Mouse (Mus musculus): ENCODE measurements around the gene Pou3f4.

- no peak for TF ChIP-seq CTCF (IDR thresholded peaks at IDR 0.05; ENCODE audit: extremely low read depth, insufficient read depth, insufficient read length, insufficient replicate concordance)
- no peak for TF ChIP-seq POLR2A (IDR thresholded peaks at IDR 0.05; ENCODE audit: low read depth, low read length)
Observed at GRCm38 (mm10) chrX:110851300-110851699, 37.2 kb downstream of the Pou3f4 start.

Measured in spleen, adult 2 months (tissue).